Mouse (Mus musculus) limb, embryonic 10.5 days (tissue): ENCODE data around the gene Il31. TPM values are rescaled to one million over a fixed set of nuclear protein-coding genes. Genes with fewer than 3 reads are reported as not detected.

Experiments used
- microRNA-seq: library from miRNA; unstranded; fragments of <30 nt; microRNA quantifications from one replicate; pipeline ENCODE4, GENCODE M21; 2017
- polyA plus RNA-seq: library from polyadenylated mRNA; unstranded; fragments of >200 nt; fragmentation: Nextera tagmentation; extraction: Ambion mirVana; gene quantifications from 2 replicates; pipeline ENCODE4 v1.2.1, GENCODE M21; 2016

Gene Il31
- polyA plus RNA-seq, 1 experiment from 2014 or later: not detected

Small RNA genes within 50 kb of the gene (microRNA-seq; reads per million reads assigned to microRNA genes)
- gene Mir7647: 2.1 reads per million

Other genes starting within 250 kb of the Il31 start
- gene Wdr66, start 237.4 kb downstream of the Il31 start, polyA plus RNA-seq: 0.16 and 0.20 TPM in 2 replicates
- 35.8 and 38.8 TPM in 2 replicates for gene Bcl7a, start 145.7 kb downstream of the Il31 start, polyA plus RNA-seq
- 21.1 and 22.1 TPM in 2 replicates for gene Mlxip, start 94.7 kb downstream of the Il31 start, polyA plus RNA-seq
- 0.08 TPM in 1 of 2 replicates, not detected in the other for gene Lrrc43, start 184 bp downstream of the Il31 start, polyA plus RNA-seq
- 1.1 and 1.3 TPM in 2 replicates for gene B3gnt4, start 21.0 kb upstream of the Il31 start, polyA plus RNA-seq
- gene Diablo, start 34.7 kb upstream of the Il31 start, polyA plus RNA-seq: 120 and 122 TPM in 2 replicates
- gene Gm49027, start 36.0 kb upstream of the Il31 start, polyA plus RNA-seq: not detected in 2 replicates
- gene Vps33a, start 83.5 kb upstream of the Il31 start, polyA plus RNA-seq: 33.0 and 37.3 TPM in 2 replicates
- gene Clip1, start 195.1 kb upstream of the Il31 start, polyA plus RNA-seq: 46.3 and 48.7 TPM in 2 replicates
- gene Zcchc8, start 231.6 kb upstream of the Il31 start, polyA plus RNA-seq: 98.1 and 111 TPM in 2 replicates